Comparison of ENCODE assay signal across 8 mouse cellular contexts in genomic region chr1:91365816-91366214, GRCm38 (mm10). TPM values are rescaled to one million over a fixed set of nuclear protein-coding genes. Genes with fewer than 3 reads are reported as not detected.
DNase-seq lines count a peak whose midpoint lies in the region; ATAC-seq lines count a peak whose summit lies in the region.

No protein-coding gene starts in this region.

- peaks cover 4% of the 10 kb centered on the region; the same call in 1 of the 2 replicates for H3K9me3 ChIP-seq in heart, embryonic 15.5 days (replicated peaks)
- no peaks in the 10 kb centered on the region for H3K9me3 ChIP-seq in midbrain, embryonic 14.5 days (ENCODE audit: control insufficient read depth, low read length)

- H3K4me1 ChIP-seq in heart, embryonic 15.5 days (replicated peaks), result peaks cover 14% of the 10 kb centered on the region
- no peaks in the 10 kb centered on the region for H3K4me1 ChIP-seq in brown adipose tissue, adult 24 weeks (ENCODE audit: control insufficient read depth, insufficient read depth, insufficient read length, low read length)
- H3K4me1 ChIP-seq in midbrain, embryonic 14.5 days (ENCODE audit: control insufficient read depth, insufficient read depth, low read length), result peaks cover 4% of the 10 kb centered on the region; the same call in 1 of the 2 replicates

- H3K4me2 ChIP-seq in heart, embryonic 15.5 days, result peak overlapping the region; percentile 97
- peak overlapping the region; percentile 64 for H3K4me2 ChIP-seq in midbrain, embryonic 14.5 days (ENCODE audit: low read length)

- ATAC-seq in heart, embryonic 15.5 days (replicated peaks; ENCODE audit: insufficient number of reproducible peaks, insufficient read depth, low FRiP score, low read depth), result no peak
- ATAC-seq in inflammation-experienced regulatory T-cells, adult 6 months, result peak; percentile 7
- no peak for ATAC-seq in midbrain, embryonic 14.5 days (ENCODE audit: low FRiP score, low TSS enrichment)

- H3K27ac ChIP-seq in heart, embryonic 15.5 days, result no peak overlapping the region
- no peak overlapping the region for H3K27ac ChIP-seq in brown adipose tissue, adult 24 weeks (replicated peaks; ENCODE audit: low read depth, low read length)
- no peak overlapping the region for H3K27ac ChIP-seq in midbrain, embryonic 14.5 days (replicated peaks; ENCODE audit: low read depth, low read length)

- H3K9ac ChIP-seq in heart, embryonic 15.5 days, result peak overlapping the region; percentile 61; the same call in 1 of the 2 replicates
- H3K9ac ChIP-seq in midbrain, embryonic 14.5 days (replicated peaks; ENCODE audit: low read length), result no peak overlapping the region; the same call in 1 of the 2 replicates

- 26% methylated on average over 8 of the region's 8 CpGs for WGBS in heart, embryonic 15.5 days
- WGBS in midbrain, embryonic 14.5 days, result 29% methylated on average over 8 of the region's 8 CpGs

- peak overlapping the region; percentile 54 for H3K4me3 ChIP-seq in heart, embryonic 15.5 days
- peak overlapping the region; percentile 31 for H3K4me3 ChIP-seq in brown adipose tissue, adult 24 weeks (ENCODE audit: insufficient read depth, low read depth, low read length)
- H3K4me3 ChIP-seq in midbrain, embryonic 14.5 days (replicated peaks; ENCODE audit: low read depth, low read length), result peak overlapping the region; percentile 39; the same call in 1 of the 2 replicates

- no peaks in the 10 kb centered on the region for H3K27me3 ChIP-seq in heart, embryonic 15.5 days
- H3K27me3 ChIP-seq in midbrain, embryonic 14.5 days (ENCODE audit: control insufficient read depth, insufficient read depth, low read length), result peaks cover 11% of the 10 kb centered on the region; the same call in 1 of the 2 replicates

- no peak for DNase-seq in heart, adult 9 months (ENCODE audit: low spot score in 2 of 2)
- DNase-seq in midbrain, embryonic 14.5 days, result no peak
- DNase-seq in adrenal gland, adult 18-20 months (ENCODE audit: low spot score in 2 of 2), result no peak
- DNase-seq in adipocyte (ENCODE audit: low spot score), result no peak
- no peak for DNase-seq in T-cell, adult 2 months (ENCODE audit: low spot score)

- peaks cover 21% of the 10 kb centered on the region for H3K36me3 ChIP-seq in heart, embryonic 15.5 days
- peaks cover 10% of the 10 kb centered on the region for H3K36me3 ChIP-seq in midbrain, embryonic 14.5 days (ENCODE audit: control insufficient read depth, insufficient read depth, low read length)

RNA-seq across cellular contexts. Expression of gene Erfe, which starts 0.4 kb away (rescaled TPM):
- polyA plus RNA-seq in heart, embryonic 15.5 days (2015; fragmentation: Nextera tagmentation; extraction: Ambion mirVana), result 0.78 and 1.5 TPM in 2 replicates
- polyA plus RNA-seq in brown adipose tissue, adult 24 weeks (2012; ENCODE audit: insufficient read depth, insufficient read length, missing spikeins), result not detected in 2 replicates
- polyA plus RNA-seq in inflammation-experienced regulatory T-cells, adult 6 months (2017; shearing (Covaris generic)), result not detected
- polyA plus RNA-seq in midbrain, embryonic 14.5 days (2014; fragmentation: Nextera tagmentation; extraction: Ambion mirVana), result 0.17 and 0.42 TPM in 2 replicates
- 10 to 100 TPM in 1 of 2 experiments, 1 to 10 TPM in 1; 5.3 to 22.1 TPM for total RNA-seq in adrenal gland, adult 18-20 months (2021)

RNA-seq across cellular contexts. Expression of gene Klhl30, which starts 15.0 kb away (rescaled TPM):
- 47.7 and 50.5 TPM in 2 replicates for polyA plus RNA-seq in heart, embryonic 15.5 days (2015; fragmentation: Nextera tagmentation; extraction: Ambion mirVana)
- 0.32 and 0.71 TPM in 2 replicates for polyA plus RNA-seq in brown adipose tissue, adult 24 weeks (2012; ENCODE audit: insufficient read depth, insufficient read length, missing spikeins)
- not detected for polyA plus RNA-seq in inflammation-experienced regulatory T-cells, adult 6 months (2017; shearing (Covaris generic))
- polyA plus RNA-seq in midbrain, embryonic 14.5 days (2014; fragmentation: Nextera tagmentation; extraction: Ambion mirVana), result not detected in 2 replicates
- 1 to 10 TPM; 1.4 to 2.1 TPM for total RNA-seq in adrenal gland, adult 18-20 months (2021)

RNA-seq across cellular contexts. Expression of gene Ilkap, which starts 32.8 kb away (rescaled TPM):
- 96.7 and 110 TPM in 2 replicates for polyA plus RNA-seq in heart, embryonic 15.5 days (2015; fragmentation: Nextera tagmentation; extraction: Ambion mirVana)
- 37.9 and 39.9 TPM in 2 replicates for polyA plus RNA-seq in brown adipose tissue, adult 24 weeks (2012; ENCODE audit: insufficient read depth, insufficient read length, missing spikeins)
- 10 to 100 TPM; 30.1 to 46.9 (median 37.7) TPM for polyA plus RNA-seq in inflammation-experienced regulatory T-cells, adult 6 months (2017; shearing (Covaris generic))
- polyA plus RNA-seq in midbrain, embryonic 14.5 days (2014; fragmentation: Nextera tagmentation; extraction: Ambion mirVana), result 132 and 141 TPM in 2 replicates
- 100 to 1,000 TPM in 1 of 2 experiments, 10 to 100 TPM in 1; 93.7 to 121 TPM for total RNA-seq in adrenal gland, adult 18-20 months (2021)

RNA-seq across cellular contexts. Expression of gene Espnl, which starts 43.9 kb away (rescaled TPM):
- polyA plus RNA-seq in heart, embryonic 15.5 days (2015; fragmentation: Nextera tagmentation; extraction: Ambion mirVana), result 0.03 and 0.08 TPM in 2 replicates
- not detected in 2 replicates for polyA plus RNA-seq in brown adipose tissue, adult 24 weeks (2012; ENCODE audit: insufficient read depth, insufficient read length, missing spikeins)
- not detected for polyA plus RNA-seq in inflammation-experienced regulatory T-cells, adult 6 months (2017; shearing (Covaris generic))
- 0.11 and 0.22 TPM in 2 replicates for polyA plus RNA-seq in midbrain, embryonic 14.5 days (2014; fragmentation: Nextera tagmentation; extraction: Ambion mirVana)
- under 1 TPM in 1 of 2 experiments, not detected in 1; 0.13 TPM for total RNA-seq in adrenal gland, adult 18-20 months (2021)

RNA-seq across cellular contexts. Expression of gene Hes6, which starts 48.0 kb away (rescaled TPM):
- polyA plus RNA-seq in heart, embryonic 15.5 days (2015; fragmentation: Nextera tagmentation; extraction: Ambion mirVana), result 72.4 and 128 TPM in 2 replicates
- polyA plus RNA-seq in brown adipose tissue, adult 24 weeks (2012; ENCODE audit: insufficient read depth, insufficient read length, missing spikeins), result 7.8 and 10.9 TPM in 2 replicates
- 10 to 100 TPM; 11.0 to 13.3 (median 11.4) TPM for polyA plus RNA-seq in inflammation-experienced regulatory T-cells, adult 6 months (2017; shearing (Covaris generic))
- polyA plus RNA-seq in midbrain, embryonic 14.5 days (2014; fragmentation: Nextera tagmentation; extraction: Ambion mirVana), result 187 and 214 TPM in 2 replicates
- 100 to 1,000 TPM; 255 to 373 TPM for total RNA-seq in adrenal gland, adult 18-20 months (2021)

Comparison
In these comparisons a context has a peak if more than half of its experiments do, and no peak if none do; other contexts are left out.
1. RNA of gene Klhl30, which starts 15.0 kb away (polyA plus RNA-seq): 47.7 to 50.5 TPM in heart, embryonic 15.5 days; 0.32 to 0.71 TPM in brown adipose tissue, adult 24 weeks, not detected in midbrain, embryonic 14.5 days and not detected in inflammation-experienced regulatory T-cells, adult 6 months; every median in the first group is over 10 times any median in the second.
2. Peak in every context shown above with its lines, with median percentiles within 50 percentile points of each other: H3K4me3 ChIP-seq.